Mouse (Mus musculus): ENCODE measurements around the gene B3gnt7. TPM values are rescaled to one million over a fixed set of nuclear protein-coding genes. Genes with fewer than 3 reads are reported as not detected.
A peak's percentile ranks its signal among the peaks of the same experiment; 100 is the strongest.

Gene B3gnt7
- polyA plus RNA-seq, 1 experiment, result not detected

GRCm38 (mm10) chr1:86290452-86290851, 12.2 kb upstream of the B3gnt7 start:
- H3K27ac ChIP-seq (replicated peaks; ENCODE audit: low read depth, low read length), result no peak overlapping the region
- H3K4me3 ChIP-seq (ENCODE audit: insufficient read depth, low read depth, low read length), result no peak overlapping the region
- H3K4me1 ChIP-seq (ENCODE audit: control insufficient read depth, insufficient read depth, insufficient read length, low read length), result no peaks in the 10 kb centered on the region

- Histone ChIP-seq H3K4me1 (ENCODE audit: control insufficient read depth, insufficient read depth, insufficient read length, low read length) (no peaks in the 10 kb centered on the region), H3K4me3 (ENCODE audit: insufficient read depth, low read depth, low read length) (no peak overlapping the region), H3K27ac (replicated peaks; ENCODE audit: low read depth, low read length) (no peak overlapping the region)
These were observed 9.5 kb upstream of the B3gnt7 start for GRCm38 (mm10) chr1:86293091-86293490.

GRCm38 (mm10) chr1:86293868-86294267, 8.8 kb upstream of the B3gnt7 start:
- no peaks in the 10 kb centered on the region for H3K4me1 ChIP-seq (ENCODE audit: control insufficient read depth, insufficient read depth, insufficient read length, low read length)
- H3K27ac ChIP-seq (replicated peaks; ENCODE audit: low read depth, low read length), result no peak overlapping the region
- no peak overlapping the region for H3K4me3 ChIP-seq (ENCODE audit: insufficient read depth, low read depth, low read length)

GRCm38 (mm10) chr1:86294472-86294871, 8.2 kb upstream of the B3gnt7 start:
- no peaks in the 10 kb centered on the region for H3K4me1 ChIP-seq (ENCODE audit: control insufficient read depth, insufficient read depth, insufficient read length, low read length)
- H3K4me3 ChIP-seq (ENCODE audit: insufficient read depth, low read depth, low read length), result no peak overlapping the region
- H3K27ac ChIP-seq (replicated peaks; ENCODE audit: low read depth, low read length), result no peak overlapping the region

- no peaks in the 10 kb centered on the region for H3K4me1 ChIP-seq (ENCODE audit: control insufficient read depth, insufficient read depth, insufficient read length, low read length)
- H3K27ac ChIP-seq (replicated peaks; ENCODE audit: low read depth, low read length), result no peak overlapping the region
- no peak overlapping the region for H3K4me3 ChIP-seq (ENCODE audit: insufficient read depth, low read depth, low read length)
These were observed 2.5 kb upstream of the B3gnt7 start for GRCm38 (mm10) chr1:86300093-86300492.

- no peak overlapping the region for H3K4me3 ChIP-seq (ENCODE audit: insufficient read depth, low read depth, low read length)
These were observed 1.9 kb upstream of the B3gnt7 start for GRCm38 (mm10) chr1:86300731-86301130.

GRCm38 (mm10) chr1:86301221-86302091, 1.2 kb upstream of the B3gnt7 start:
- Histone ChIP-seq H3K4me3 (ENCODE audit: insufficient read depth, low read depth, low read length) (no peak overlapping the region), H3K27ac (replicated peaks; ENCODE audit: low read depth, low read length) (no peak overlapping the region), H3K4me1 (ENCODE audit: control insufficient read depth, insufficient read depth, insufficient read length, low read length) (no peaks in the 10 kb centered on the region)

More at GRCm38 (mm10) chr1:86300731-86301130, 1.9 kb upstream of the B3gnt7 start:
- Histone ChIP-seq H3K27ac (replicated peaks; ENCODE audit: low read depth, low read length) (no peak overlapping the region), H3K4me1 (ENCODE audit: control insufficient read depth, insufficient read depth, insufficient read length, low read length) (no peaks in the 10 kb centered on the region)

GRCm38 (mm10) chr1:86303063-86303872, 636 bp downstream of the B3gnt7 start:
- H3K4me3 ChIP-seq (ENCODE audit: insufficient read depth, low read depth, low read length), result peak overlapping the region; percentile 36
- no peaks in the 10 kb centered on the region for H3K4me1 ChIP-seq (ENCODE audit: control insufficient read depth, insufficient read depth, insufficient read length, low read length)
- no peak overlapping the region for H3K27ac ChIP-seq (replicated peaks; ENCODE audit: low read depth, low read length)

- Histone ChIP-seq H3K4me3 (ENCODE audit: insufficient read depth, low read depth, low read length) (peak overlapping the region; percentile 36; the same call in 1 of the 2 replicates), H3K27ac (replicated peaks; ENCODE audit: low read depth, low read length) (no peak overlapping the region), H3K4me1 (ENCODE audit: control insufficient read depth, insufficient read depth, insufficient read length, low read length) (no peaks in the 10 kb centered on the region)
These were observed 1.2 kb downstream of the B3gnt7 start for GRCm38 (mm10) chr1:86303873-86304250.

GRCm38 (mm10) chr1:86306686-86307085, 4.1 kb downstream of the B3gnt7 start:
- no peak overlapping the region for H3K4me3 ChIP-seq (ENCODE audit: insufficient read depth, low read depth, low read length)
- H3K4me1 ChIP-seq (ENCODE audit: control insufficient read depth, insufficient read depth, insufficient read length, low read length), result no peaks in the 10 kb centered on the region
- H3K27ac ChIP-seq (replicated peaks; ENCODE audit: low read depth, low read length), result no peak overlapping the region

- H3K27ac ChIP-seq (replicated peaks; ENCODE audit: low read depth, low read length), result no peak overlapping the region
- no peak overlapping the region for H3K4me3 ChIP-seq (ENCODE audit: insufficient read depth, low read depth, low read length)
- H3K4me1 ChIP-seq (ENCODE audit: control insufficient read depth, insufficient read depth, insufficient read length, low read length), result no peaks in the 10 kb centered on the region
These were observed 4.6 kb downstream of the B3gnt7 start for GRCm38 (mm10) chr1:86307177-86307762.

GRCm38 (mm10) chr1:86307871-86308641, 5.4 kb downstream of the B3gnt7 start:
- no peak overlapping the region for H3K27ac ChIP-seq (replicated peaks; ENCODE audit: low read depth, low read length)
- no peaks in the 10 kb centered on the region for H3K4me1 ChIP-seq (ENCODE audit: control insufficient read depth, insufficient read depth, insufficient read length, low read length)
- H3K4me3 ChIP-seq (ENCODE audit: insufficient read depth, low read depth, low read length), result no peak overlapping the region

- Histone ChIP-seq H3K4me3 (ENCODE audit: insufficient read depth, low read depth, low read length) (no peak overlapping the region), H3K4me1 (ENCODE audit: control insufficient read depth, insufficient read depth, insufficient read length, low read length) (no peaks in the 10 kb centered on the region), H3K27ac (replicated peaks; ENCODE audit: low read depth, low read length) (no peak overlapping the region)
These were observed 6.7 kb downstream of the B3gnt7 start for GRCm38 (mm10) chr1:86309270-86309833.

- H3K4me3 ChIP-seq (ENCODE audit: insufficient read depth, low read depth, low read length), result no peak overlapping the region
- H3K27ac ChIP-seq (replicated peaks; ENCODE audit: low read depth, low read length), result no peak overlapping the region
- H3K4me1 ChIP-seq (ENCODE audit: control insufficient read depth, insufficient read depth, insufficient read length, low read length), result no peaks in the 10 kb centered on the region
These were observed 8.1 kb downstream of the B3gnt7 start for GRCm38 (mm10) chr1:86310536-86311310.

All from brown adipose tissue, adult 24 weeks (tissue).